Mouse (Mus musculus): ENCODE results near the gene Nbea.

DNA sequence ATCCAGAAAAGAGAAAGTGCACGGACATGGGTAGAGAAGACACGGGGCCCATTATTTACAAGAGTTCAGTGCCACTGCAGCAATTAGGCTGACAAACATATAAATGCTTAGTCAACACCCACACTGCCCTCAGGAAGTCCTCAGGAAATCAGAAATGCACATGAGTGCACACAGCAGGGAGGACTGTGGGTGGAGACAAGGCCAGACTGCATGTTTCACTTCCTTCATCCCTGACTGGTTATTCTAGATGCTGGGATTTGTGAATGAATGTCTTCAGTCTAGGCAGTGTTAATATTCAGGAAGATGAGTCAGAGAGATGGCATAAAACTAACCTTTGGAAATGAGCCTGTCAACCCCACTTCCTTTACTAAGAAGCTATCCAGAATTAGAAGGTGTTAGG, 531.2 kb downstream of the Nbea start:
- no peak for TF ChIP-seq CTCF (IDR thresholded peaks at IDR 0.05; ENCODE audit: low read depth, low read length)
- TF ChIP-seq TAL1 (conservative IDR thresholded peaks at IDR 0.05; ENCODE audit: low read depth, low read length), result no peak
